Mouse (Mus musculus): ENCODE measurements around the gene Tfip11. TPM values are rescaled to one million over a fixed set of nuclear protein-coding genes. Genes with fewer than 3 reads are reported as not detected.

Gene Tfip11
- polyA plus RNA-seq, 1 experiment from 2014 or later = 19.6 TPM

DNA sequence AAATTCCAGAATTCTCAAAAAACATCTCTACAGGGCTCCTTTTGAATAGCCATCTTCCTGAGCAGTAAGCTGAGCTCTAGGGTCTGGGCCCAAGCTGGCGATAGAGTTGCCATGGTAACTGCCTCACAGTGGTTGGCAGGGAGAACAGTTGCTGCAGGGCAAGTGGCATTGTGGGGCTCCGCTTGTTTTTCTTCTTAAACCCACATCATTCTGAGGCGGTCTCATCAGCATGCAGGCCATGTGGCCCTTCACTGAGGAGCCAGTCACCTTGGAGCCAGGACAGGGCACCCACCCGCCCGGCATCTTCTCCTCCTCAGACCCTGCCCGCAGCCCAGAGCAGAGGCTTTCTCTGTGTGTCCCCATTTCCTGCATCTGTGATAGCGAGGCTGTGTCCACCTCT is 45.8 kb downstream of the Tfip11 start:
- Histone ChIP-seq H3K27me3 (ENCODE audit: control insufficient read depth, insufficient read depth, low read length) (no peaks in the 10 kb centered on the region), H3K4me2 (ENCODE audit: low read depth, low read length) (no peak overlapping the region), H3K4me1 (ENCODE audit: control insufficient read depth, insufficient read depth, low read length) (peaks cover 34% of the 10 kb centered on the region), H3K27ac (ENCODE audit: low read depth, low read length) (peak overlapping the region; percentile 74), H3K36me3 (ENCODE audit: control insufficient read depth, insufficient read depth, low read length) (peaks cover 26% of the 10 kb centered on the region), H3K9ac (replicated peaks; ENCODE audit: low read depth, low read length) (0 out of 2 replicates have a peak overlapping the region, but pooled peaks have one; percentile 8), H3K9me3 (ENCODE audit: control insufficient read depth, low read length) (no peaks in the 10 kb centered on the region), H3K4me3 (ENCODE audit: low read depth, low read length) (no peak overlapping the region)
- WGBS = 26% methylated on average over 7 of the region's 7 CpGs
- peak; percentile 89 for ATAC-seq (ENCODE audit: low read depth)

DNA sequence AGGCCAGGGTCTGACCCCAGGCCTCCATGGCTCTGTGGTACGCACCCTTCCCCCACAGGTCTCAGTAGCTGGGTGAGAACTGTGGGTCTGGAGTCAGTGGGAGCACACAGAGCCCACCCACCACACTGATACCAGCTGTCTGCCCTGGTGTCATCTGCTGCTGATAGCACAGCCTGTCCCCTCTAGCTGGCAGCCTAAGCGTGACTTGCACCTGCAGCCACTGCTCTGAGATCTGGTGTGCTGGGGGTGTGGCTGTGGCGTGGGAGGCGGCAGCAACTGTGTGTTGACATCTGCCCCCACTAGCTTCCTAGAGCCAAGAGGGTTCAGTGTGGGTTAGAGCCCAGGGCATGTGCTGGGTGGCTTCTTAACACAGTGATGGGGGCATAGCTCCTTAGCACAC is 50.0 kb downstream of the Tfip11 start:
- Histone ChIP-seq H3K4me2 (ENCODE audit: low read depth, low read length) (no peak overlapping the region), H3K4me3 (ENCODE audit: low read depth, low read length) (no peak overlapping the region), H3K27ac (ENCODE audit: low read depth, low read length) (no peak overlapping the region), H3K27me3 (ENCODE audit: control insufficient read depth, insufficient read depth, low read length) (no peaks in the 10 kb centered on the region), H3K9me3 (ENCODE audit: control insufficient read depth, low read length) (no peaks in the 10 kb centered on the region), H3K36me3 (ENCODE audit: control insufficient read depth, insufficient read depth, low read length) (peaks cover 19% of the 10 kb centered on the region), H3K4me1 (ENCODE audit: control insufficient read depth, insufficient read depth, low read length) (peaks cover 15% of the 10 kb centered on the region), H3K9ac (replicated peaks; ENCODE audit: low read depth, low read length) (no peak overlapping the region)
- no peak for ATAC-seq (ENCODE audit: low read depth)
- WGBS = 89% methylated on average over 4 of the region's 4 CpGs

DNA sequence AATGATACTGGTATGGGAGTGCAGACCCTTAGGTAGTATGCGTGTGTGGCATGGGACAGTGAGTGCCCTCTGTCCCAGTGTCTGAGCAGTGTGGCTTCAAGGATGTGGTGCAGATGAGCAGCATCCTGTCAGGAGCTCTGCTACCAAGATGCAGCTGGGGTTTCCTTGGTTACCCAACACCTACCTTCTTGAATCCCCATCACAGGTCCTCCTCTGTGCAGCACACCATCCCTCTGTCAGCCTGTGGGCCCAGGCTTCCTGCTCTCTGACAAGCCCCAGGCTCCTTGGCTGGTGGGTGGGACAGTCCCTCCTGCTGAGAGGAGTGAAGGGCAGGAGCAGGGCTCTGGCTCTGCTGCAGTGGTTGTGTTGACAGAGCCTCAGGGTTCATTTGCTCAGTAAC is 51.2 kb downstream of the Tfip11 start:
- 94% methylated on average over 1 of the region's 1 CpGs for WGBS
- no peak overlapping the region for H3K27ac ChIP-seq (ENCODE audit: low read depth, low read length)
- no peak for ATAC-seq (ENCODE audit: low read depth)
- H3K4me2 ChIP-seq (ENCODE audit: low read depth, low read length) = no peak overlapping the region
- H3K9ac ChIP-seq (replicated peaks; ENCODE audit: low read depth, low read length) = no peak overlapping the region
- H3K4me1 ChIP-seq (ENCODE audit: control insufficient read depth, insufficient read depth, low read length) = peaks cover 3% of the 10 kb centered on the region; the same call in 1 of the 2 replicates
- no peaks in the 10 kb centered on the region for H3K27me3 ChIP-seq (ENCODE audit: control insufficient read depth, insufficient read depth, low read length)
- H3K4me3 ChIP-seq (ENCODE audit: low read depth, low read length) = no peak overlapping the region
- H3K36me3 ChIP-seq (ENCODE audit: control insufficient read depth, insufficient read depth, low read length) = peaks cover 18% of the 10 kb centered on the region
- no peaks in the 10 kb centered on the region for H3K9me3 ChIP-seq (ENCODE audit: control insufficient read depth, low read length)

DNA sequence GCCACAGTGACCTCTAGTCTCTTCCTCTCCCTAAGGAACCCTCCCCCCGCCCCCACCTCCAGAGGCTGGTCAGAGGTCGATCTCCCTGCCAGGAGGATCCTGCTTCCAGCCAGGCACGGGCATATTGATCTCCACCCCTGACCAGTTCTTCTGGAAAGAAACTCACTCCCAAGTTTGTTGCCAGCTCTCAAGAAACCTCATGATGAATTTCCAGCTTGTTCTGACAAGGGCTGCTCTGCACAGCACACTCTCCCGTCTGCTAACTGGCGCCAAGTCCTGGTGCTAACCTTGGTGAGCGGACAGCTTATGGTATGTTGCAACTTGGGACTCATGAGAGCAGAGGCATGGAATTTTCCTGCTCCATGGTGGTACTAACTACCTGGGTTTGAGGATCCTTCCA is 52.6 kb downstream of the Tfip11 start:
- Histone ChIP-seq H3K27ac (ENCODE audit: low read depth, low read length) (no peak overlapping the region), H3K4me3 (ENCODE audit: low read depth, low read length) (no peak overlapping the region), H3K9me3 (ENCODE audit: control insufficient read depth, low read length) (no peaks in the 10 kb centered on the region), H3K27me3 (ENCODE audit: control insufficient read depth, insufficient read depth, low read length) (no peaks in the 10 kb centered on the region), H3K4me2 (ENCODE audit: low read depth, low read length) (no peak overlapping the region), H3K9ac (replicated peaks; ENCODE audit: low read depth, low read length) (no peak overlapping the region), H3K4me1 (ENCODE audit: control insufficient read depth, insufficient read depth, low read length) (no peaks in the 10 kb centered on the region), H3K36me3 (ENCODE audit: control insufficient read depth, insufficient read depth, low read length) (peaks cover 18% of the 10 kb centered on the region)
- no peak for ATAC-seq (ENCODE audit: low read depth)
- 87% methylated on average over 6 of the region's 6 CpGs for WGBS

DNA sequence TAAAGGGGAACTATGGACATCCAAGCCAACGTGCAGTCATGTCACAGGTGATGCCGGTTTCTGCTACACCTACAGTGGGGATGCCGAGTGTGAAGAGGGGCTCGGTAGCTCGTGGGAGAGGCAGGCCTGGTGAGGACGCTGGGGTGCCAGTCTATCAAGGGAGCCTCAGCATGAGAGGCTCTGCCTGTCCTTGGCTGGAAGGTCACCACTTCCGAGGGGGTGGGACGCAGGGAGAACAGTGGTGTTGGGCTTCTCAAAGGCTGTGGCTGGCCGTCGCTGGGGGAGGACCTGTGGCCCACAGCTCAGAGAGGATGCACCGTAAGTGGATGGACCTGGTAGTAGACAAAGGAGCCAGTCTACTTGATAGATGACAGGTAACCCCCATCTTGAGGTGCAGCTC is 55.0 kb downstream of the Tfip11 start:
- no peak for ATAC-seq (ENCODE audit: low read depth)
- H3K4me1 ChIP-seq (ENCODE audit: control insufficient read depth, insufficient read depth, low read length) = no peaks in the 10 kb centered on the region
- peaks cover 11% of the 10 kb centered on the region; the same call in 1 of the 2 replicates for H3K36me3 ChIP-seq (ENCODE audit: control insufficient read depth, insufficient read depth, low read length)

DNA sequence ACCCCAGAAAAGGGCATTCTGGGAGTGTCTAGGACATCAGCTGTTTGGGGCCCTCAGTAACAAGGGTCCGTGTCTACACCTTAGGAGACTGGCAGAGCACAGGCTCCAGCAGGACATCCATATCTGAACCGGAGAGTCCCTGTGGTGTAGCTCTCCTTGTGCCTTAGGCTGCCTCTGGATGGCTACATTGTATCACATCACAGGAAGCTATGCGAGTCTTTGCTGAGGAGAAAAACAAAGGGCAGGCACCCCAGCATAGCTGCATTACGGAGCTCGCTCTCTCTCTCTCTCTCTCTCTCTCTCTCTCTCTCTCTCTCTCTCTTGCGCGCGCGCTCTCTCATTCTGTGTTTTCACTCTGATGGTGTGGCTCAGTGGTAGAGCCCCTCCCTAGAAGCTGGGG is 55.9 kb downstream of the Tfip11 start:
- Histone ChIP-seq H3K27me3 (ENCODE audit: control insufficient read depth, insufficient read depth, low read length) (no peaks in the 10 kb centered on the region), H3K27ac (ENCODE audit: low read depth, low read length) (no peak overlapping the region), H3K36me3 (ENCODE audit: control insufficient read depth, insufficient read depth, low read length) (peaks cover 17% of the 10 kb centered on the region; the same call in 1 of the 2 replicates), H3K4me3 (ENCODE audit: low read depth, low read length) (no peak overlapping the region), H3K4me1 (ENCODE audit: control insufficient read depth, insufficient read depth, low read length) (no peaks in the 10 kb centered on the region), H3K9ac (replicated peaks; ENCODE audit: low read depth, low read length) (no peak overlapping the region), H3K9me3 (ENCODE audit: control insufficient read depth, low read length) (no peaks in the 10 kb centered on the region), H3K4me2 (ENCODE audit: low read depth, low read length) (no peak overlapping the region)
- 58% methylated on average over 7 of the region's 9 CpGs for WGBS
- peak; percentile 38; the same call in 1 of the 2 replicates for ATAC-seq (ENCODE audit: low read depth)

More for the DNA sequence above, 55.0 kb downstream of the Tfip11 start:
- WGBS = 92% methylated on average over 11 of the region's 11 CpGs
- Histone ChIP-seq H3K4me2 (ENCODE audit: low read depth, low read length) (no peak overlapping the region), H3K27me3 (ENCODE audit: control insufficient read depth, insufficient read depth, low read length) (no peaks in the 10 kb centered on the region), H3K27ac (ENCODE audit: low read depth, low read length) (no peak overlapping the region), H3K9me3 (ENCODE audit: control insufficient read depth, low read length) (no peaks in the 10 kb centered on the region), H3K4me3 (ENCODE audit: low read depth, low read length) (no peak overlapping the region), H3K9ac (replicated peaks; ENCODE audit: low read depth, low read length) (no peak overlapping the region)

DNA sequence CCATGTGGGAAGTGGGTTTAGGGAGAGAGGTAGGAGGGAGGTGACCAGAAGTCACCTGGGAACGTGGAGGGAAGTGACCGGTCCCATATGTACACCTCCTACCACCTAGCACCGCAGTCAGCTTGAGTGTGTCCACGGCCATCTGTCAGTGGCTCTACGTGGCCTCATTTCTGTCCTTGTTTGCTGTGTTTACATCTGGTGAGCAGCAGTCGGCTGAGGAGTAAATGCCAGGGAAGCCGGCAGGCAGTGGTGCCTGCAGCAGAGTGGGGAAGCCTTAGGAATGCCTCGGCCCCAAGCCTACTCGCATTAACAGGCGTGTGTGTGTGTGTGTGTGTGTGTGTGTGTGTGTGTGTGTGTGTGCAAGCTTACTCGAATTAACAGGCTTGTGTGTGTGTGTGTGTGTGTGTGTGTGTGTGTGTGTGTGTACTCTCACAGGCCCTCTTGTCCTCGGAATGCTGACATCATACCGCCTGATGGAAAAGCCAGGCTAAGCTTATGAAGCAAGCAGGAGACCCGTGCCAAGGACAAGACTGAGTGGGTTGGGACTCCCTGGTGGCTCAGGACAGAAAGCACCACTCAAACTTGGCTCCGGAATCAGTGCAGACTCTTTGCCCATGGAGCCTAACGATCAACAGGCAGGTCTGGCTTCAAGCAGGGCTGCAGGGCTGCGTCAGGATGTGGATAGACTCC is 56.6 kb downstream of the Tfip11 start:
- ATAC-seq (ENCODE audit: low read depth) = no peak
- 72% methylated on average over 17 of the region's 17 CpGs for WGBS
- peaks cover 20% of the 10 kb centered on the region; the same call in 1 of the 2 replicates for H3K36me3 ChIP-seq (ENCODE audit: control insufficient read depth, insufficient read depth, low read length)

DNA sequence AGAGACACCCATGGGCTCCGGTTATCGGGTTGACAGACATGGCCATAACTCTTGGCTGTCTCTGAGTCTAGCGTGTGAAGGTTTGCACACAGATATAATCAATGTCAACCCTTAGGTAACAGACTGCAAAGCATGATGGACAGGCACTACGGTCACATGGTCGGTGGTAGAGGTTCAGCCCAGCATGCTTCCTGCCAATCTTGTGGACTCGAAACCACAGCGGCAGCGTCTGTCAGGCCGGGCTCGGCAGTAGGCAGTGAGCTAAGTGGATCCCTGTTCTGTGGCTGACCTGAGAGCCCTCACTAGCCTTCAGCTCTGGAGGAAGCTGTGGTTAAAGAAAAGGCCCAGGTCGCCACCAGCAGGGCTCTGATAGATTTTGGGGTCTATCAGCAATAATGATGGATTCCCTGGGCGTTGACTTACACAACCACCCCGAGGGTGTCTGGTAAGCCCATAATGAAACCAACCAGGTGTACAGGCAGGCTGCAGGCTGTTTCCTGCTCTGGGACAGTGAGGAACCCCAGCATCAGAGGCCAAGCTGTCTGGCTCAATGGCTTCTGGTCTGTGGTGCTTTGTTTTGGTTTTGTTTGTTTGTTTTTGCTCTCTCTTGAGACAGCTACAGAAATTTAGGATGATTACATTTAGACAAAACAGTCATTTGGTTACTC is 58.8 kb downstream of the Tfip11 start:
- Histone ChIP-seq H3K4me3 (ENCODE audit: low read depth, low read length) (no peak overlapping the region), H3K27ac (ENCODE audit: low read depth, low read length) (no peak overlapping the region), H3K9ac (replicated peaks; ENCODE audit: low read depth, low read length) (no peak overlapping the region), H3K4me2 (ENCODE audit: low read depth, low read length) (no peak overlapping the region), H3K27me3 (ENCODE audit: control insufficient read depth, insufficient read depth, low read length) (no peaks in the 10 kb centered on the region), H3K36me3 (ENCODE audit: control insufficient read depth, insufficient read depth, low read length) (peaks cover 19% of the 10 kb centered on the region; the same call in 1 of the 2 replicates), H3K4me1 (ENCODE audit: control insufficient read depth, insufficient read depth, low read length) (peaks cover 10% of the 10 kb centered on the region; the same call in 1 of the 2 replicates), H3K9me3 (ENCODE audit: control insufficient read depth, low read length) (no peaks in the 10 kb centered on the region)
- WGBS = 93% methylated on average over 13 of the region's 13 CpGs
- no peak for ATAC-seq (ENCODE audit: low read depth)

More for the DNA sequence above, 56.6 kb downstream of the Tfip11 start:
- H3K9ac ChIP-seq (replicated peaks; ENCODE audit: low read depth, low read length) = no peak overlapping the region
- H3K9me3 ChIP-seq (ENCODE audit: control insufficient read depth, low read length) = no peaks in the 10 kb centered on the region
- no peaks in the 10 kb centered on the region for H3K27me3 ChIP-seq (ENCODE audit: control insufficient read depth, insufficient read depth, low read length)
- no peaks in the 10 kb centered on the region for H3K4me1 ChIP-seq (ENCODE audit: control insufficient read depth, insufficient read depth, low read length)
- H3K4me3 ChIP-seq (ENCODE audit: low read depth, low read length) = no peak overlapping the region
- no peak overlapping the region for H3K4me2 ChIP-seq (ENCODE audit: low read depth, low read length)
- no peak overlapping the region for H3K27ac ChIP-seq (ENCODE audit: low read depth, low read length)

DNA sequence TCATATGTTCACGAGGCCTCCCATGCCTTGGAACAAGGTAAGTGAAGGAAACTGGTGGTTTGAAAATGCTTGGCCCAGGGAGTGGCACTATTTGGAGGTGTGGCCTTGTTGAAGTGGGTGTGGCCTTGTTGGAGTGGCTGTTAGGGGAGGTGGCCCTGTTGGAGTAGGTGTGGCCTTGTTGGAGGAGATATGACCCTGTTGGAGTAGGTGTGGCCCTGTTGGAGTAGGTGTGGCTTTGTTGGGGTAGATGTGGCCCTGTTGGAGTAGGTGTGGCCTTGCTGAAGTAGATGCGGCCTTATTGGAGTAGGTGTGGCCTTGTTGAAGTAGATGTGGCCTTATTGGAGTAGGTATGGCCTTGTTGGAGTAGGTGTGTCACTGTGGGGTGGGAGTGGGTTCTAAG is 59.8 kb downstream of the Tfip11 start:
- ATAC-seq (ENCODE audit: low read depth) = no peak
- H3K4me3 ChIP-seq (ENCODE audit: low read depth, low read length) = no peak overlapping the region
- no peaks in the 10 kb centered on the region for H3K27me3 ChIP-seq (ENCODE audit: control insufficient read depth, insufficient read depth, low read length)
- no peak overlapping the region for H3K4me2 ChIP-seq (ENCODE audit: low read depth, low read length)
- peaks cover 24% of the 10 kb centered on the region for H3K36me3 ChIP-seq (ENCODE audit: control insufficient read depth, insufficient read depth, low read length)
- peaks cover 10% of the 10 kb centered on the region; the same call in 1 of the 2 replicates for H3K4me1 ChIP-seq (ENCODE audit: control insufficient read depth, insufficient read depth, low read length)
- WGBS = 75% methylated on average over 2 of the region's 2 CpGs
- H3K9me3 ChIP-seq (ENCODE audit: control insufficient read depth, low read length) = no peaks in the 10 kb centered on the region
- no peak overlapping the region for H3K27ac ChIP-seq (ENCODE audit: low read depth, low read length)
- H3K9ac ChIP-seq (replicated peaks; ENCODE audit: low read depth, low read length) = no peak overlapping the region
